Mouse (Mus musculus) lung, postnatal 0 days (tissue): ENCODE measurements at regions not wholly inside any gene's neighbourhood (a gene's known extent, or its start where the extent isn't known, plus 50 kb on each side); places are given as distances from the start of the nearest gene placed in this dataset.

ENCODE experiments used
- CTCF ChIP-seq: IDR thresholded peaks from 2 replicates; pipeline ENCODE4 v1.5.1; 2016; ENCODE audit warnings: antibody characterized with exemption, mild to moderate bottlenecking
- EP300 ChIP-seq: IDR thresholded peaks from 2 replicates; pipeline ENCODE4 v1.6.1; 2016; ENCODE audit warnings: antibody characterized with exemption, mild to moderate bottlenecking, control low read depth

DNA sequence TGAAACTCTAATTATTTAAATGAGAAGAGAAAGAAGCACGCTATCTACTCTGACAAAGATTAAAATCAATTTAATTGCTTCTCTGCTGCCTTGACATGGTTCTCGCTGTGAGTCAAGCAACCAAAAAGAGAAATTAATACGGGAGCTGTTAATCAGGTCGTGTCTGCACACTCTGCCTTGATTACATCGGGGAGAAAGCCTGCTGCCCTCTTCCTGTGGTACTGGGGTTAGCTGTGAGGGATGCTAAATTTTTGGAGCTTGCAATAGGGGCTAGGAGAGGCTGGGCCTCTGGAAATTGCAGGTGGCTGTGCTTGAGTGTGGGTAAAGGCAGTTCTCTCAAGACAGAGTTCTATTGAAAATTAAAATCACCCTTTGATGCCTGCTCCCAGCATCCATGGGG is 287.8 kb downstream of the Rwdd3 start:
- TF ChIP-seq CTCF (no peak), EP300 (no peak)
